Mouse (Mus musculus) heart, embryonic 15.5 days (tissue): ENCODE data around the gene Ncam2. TPM values are rescaled to one million over a fixed set of nuclear protein-coding genes. Genes with fewer than 3 reads are reported as not detected.

Experiments
- ATAC-seq: fragments of 200-750 bp; cut with Nextera tagmentation; replicated peaks from 2 replicates; pipeline ENCODE4 v1.8.0; 2017; ENCODE audit warnings: low read depth, moderate TSS enrichment; ENCODE audit not compliant: insufficient number of reproducible peaks, insufficient read depth, low FRiP score
- H3K27ac ChIP-seq: fragments of 300-500 bp; sonication (generic); 2 replicates; pipeline ENCODE4 v1.5.1; 2015; ENCODE audit warnings: mild to moderate bottlenecking, inconsistent platforms
- H3K27me3 ChIP-seq: fragments of 300-500 bp; sonication (generic); 2 replicates; pipeline ENCODE4 v1.6.1; 2015; ENCODE audit warnings: inconsistent platforms
- H3K36me3 ChIP-seq: fragments of 300-500 bp; sonication (generic); 2 replicates; pipeline ENCODE4 v1.6.1; 2015; ENCODE audit warnings: mild to moderate bottlenecking, inconsistent platforms
- H3K4me1 ChIP-seq: fragments of 300-500 bp; sonication (generic); replicated peaks from 2 replicates; pipeline ENCODE4 v1.6.1; 2015; ENCODE audit warnings: inconsistent platforms
- H3K4me2 ChIP-seq: fragments of 300-500 bp; sonication (generic); 2 replicates; pipeline ENCODE4 v1.6.1; 2015; ENCODE audit warnings: inconsistent platforms, mild to moderate bottlenecking, moderate library complexity
- H3K4me3 ChIP-seq: fragments of 300-500 bp; sonication (generic); 2 replicates; pipeline ENCODE4 v1.5.1; 2015; ENCODE audit warnings: mild to moderate bottlenecking, inconsistent platforms
- H3K9ac ChIP-seq: fragments of 300-500 bp; sonication (generic); 2 replicates; pipeline ENCODE4 v1.6.1; 2015; ENCODE audit warnings: mild to moderate bottlenecking, inconsistent platforms
- H3K9me3 ChIP-seq: fragments of 300-500 bp; sonication (generic); replicated peaks from 2 replicates; pipeline ENCODE4 v1.6.1; 2016; ENCODE audit warnings: inconsistent platforms
- WGBS: fragments of 180-500 bp; shearing (Covaris S2); methylation state at CpG from one replicate; pipeline ENCODE4 v1.1.7; 2015; ENCODE audit warnings: mixed read lengths; 5-methylcytosine and 5-hydroxymethylcytosine counted together
- polyA plus RNA-seq: library from polyadenylated mRNA; unstranded; fragments of >200 nt; fragmentation: Nextera tagmentation; extraction: Ambion mirVana; gene quantifications from 2 replicates; pipeline ENCODE4 v1.2.1, GENCODE M21; 2015

Ncam2 gene
- polyA plus RNA-seq, 1 experiment from 2014 or later: 0.08 TPM

DNA sequence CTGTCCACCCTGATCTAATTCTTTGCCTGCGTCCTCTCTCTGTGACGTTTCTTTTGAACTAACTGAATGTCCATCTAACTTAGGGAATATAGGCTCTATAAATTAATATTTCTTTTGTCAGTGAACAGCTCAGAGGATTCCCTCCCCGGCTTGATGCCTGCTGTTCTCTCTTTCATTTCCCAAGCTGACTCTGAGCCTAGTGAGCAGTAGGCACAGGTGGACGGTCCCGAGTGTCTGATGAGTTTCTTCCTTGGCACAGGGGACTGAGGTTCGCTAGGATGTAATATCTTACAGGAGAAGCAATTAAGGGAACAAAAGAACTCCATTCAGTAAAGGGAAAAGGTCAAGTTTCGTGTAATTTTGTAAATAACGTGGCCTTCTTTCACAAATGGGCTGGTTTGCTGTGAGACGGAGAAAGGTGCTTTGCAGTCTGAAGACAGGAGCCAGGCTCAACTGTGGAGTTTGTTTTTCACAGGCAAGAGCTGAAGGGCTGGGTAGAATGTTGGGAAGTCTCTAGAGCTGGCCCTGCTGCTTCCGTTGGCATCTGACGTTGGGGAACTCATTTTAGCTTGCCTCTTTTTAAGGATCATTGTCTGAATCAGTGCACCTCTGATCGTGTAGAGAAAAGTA, 4.0 kb downstream of the Ncam2 start:
- Histone ChIP-seq H3K4me3 (no peak overlapping the region), H3K27me3 (no peaks in the 10 kb centered on the region; the same call in 1 of the 2 replicates), H3K4me1 (peaks cover 5% of the 10 kb centered on the region), H3K9me3 (no peaks in the 10 kb centered on the region), H3K27ac (no peak overlapping the region), H3K4me2 (no peak overlapping the region), H3K9ac (no peak overlapping the region), H3K36me3 (no peaks in the 10 kb centered on the region)
- WGBS: 74% methylated on average over 12 of the region's 12 CpGs
- no peak for ATAC-seq

DNA sequence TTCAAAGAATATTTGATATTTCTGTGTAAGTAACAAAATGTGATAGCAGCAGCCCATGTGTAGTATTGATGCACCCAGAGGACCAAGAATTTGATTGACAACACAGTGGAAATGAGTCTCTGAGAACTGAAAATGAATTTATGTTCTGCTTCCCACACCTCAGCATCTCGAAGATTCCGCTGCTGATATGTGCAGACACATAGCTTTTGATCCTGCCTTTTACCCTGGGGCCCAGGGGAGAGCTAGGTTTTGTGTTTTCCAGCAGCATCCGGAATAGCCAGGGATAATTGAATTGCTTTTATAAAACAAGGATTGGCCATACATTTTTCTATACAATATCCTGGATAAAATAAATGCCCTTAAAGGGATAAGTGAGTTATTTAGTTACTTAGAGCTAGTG, 20.7 kb downstream of the Ncam2 start:
- H3K4me2 ChIP-seq: no peak overlapping the region
- H3K4me1 ChIP-seq: no peaks in the 10 kb centered on the region
- no peak overlapping the region for H3K9ac ChIP-seq
- no peak overlapping the region for H3K27ac ChIP-seq
- no peak for ATAC-seq
- H3K4me3 ChIP-seq: no peak overlapping the region
- 72% methylated on average over 3 of the region's 3 CpGs for WGBS
- no peaks in the 10 kb centered on the region for H3K36me3 ChIP-seq
- no peaks in the 10 kb centered on the region for H3K27me3 ChIP-seq
- no peaks in the 10 kb centered on the region for H3K9me3 ChIP-seq

DNA sequence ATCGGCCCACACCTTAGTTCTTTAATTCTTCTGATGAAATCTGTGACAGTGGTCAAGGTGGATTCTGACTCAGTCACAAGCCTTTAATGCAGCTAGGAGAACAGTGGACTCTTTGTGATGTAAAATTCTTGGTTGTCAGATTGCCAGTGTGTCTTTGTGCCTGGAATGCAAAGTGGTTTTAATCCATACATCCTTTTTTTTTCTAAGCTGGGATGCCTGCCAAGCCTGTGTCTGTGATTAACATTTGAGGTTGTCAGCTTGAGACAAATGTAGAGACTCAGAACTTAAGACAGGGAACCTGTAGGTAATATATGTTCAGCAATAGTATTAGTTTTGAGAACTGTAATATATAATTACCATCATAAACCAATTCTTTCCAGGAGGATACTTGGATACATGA, 23.3 kb downstream of the Ncam2 start:
- no peak for ATAC-seq
- Histone ChIP-seq H3K36me3 (no peaks in the 10 kb centered on the region), H3K9ac (no peak overlapping the region), H3K4me1 (no peaks in the 10 kb centered on the region), H3K4me3 (no peak overlapping the region), H3K9me3 (no peaks in the 10 kb centered on the region), H3K27me3 (no peaks in the 10 kb centered on the region), H3K27ac (no peak overlapping the region), H3K4me2 (no peak overlapping the region)
- 36% methylated on average over 1 of the region's 1 CpGs for WGBS

DNA sequence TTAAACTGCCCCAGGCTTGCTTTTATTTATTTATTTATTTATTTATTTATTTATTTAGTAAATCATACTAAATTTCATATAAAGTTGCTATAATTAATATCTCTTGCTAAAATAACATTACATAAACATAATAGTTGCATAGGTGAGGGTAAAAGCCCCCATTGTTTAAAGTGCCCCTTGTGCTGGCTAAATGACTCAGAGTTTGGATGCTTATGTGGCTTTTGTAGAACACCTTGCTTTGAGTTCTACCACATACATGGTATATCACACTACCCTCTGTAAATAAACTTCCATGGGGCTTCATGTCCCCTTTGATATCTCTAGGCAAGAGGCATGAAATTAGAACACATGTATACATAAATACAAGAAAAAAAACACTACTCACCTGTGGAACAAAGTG, 23.8 kb downstream of the Ncam2 start:
- H3K9ac ChIP-seq: no peak overlapping the region
- ATAC-seq: no peak
- no peaks in the 10 kb centered on the region for H3K27me3 ChIP-seq
- no peaks in the 10 kb centered on the region for H3K9me3 ChIP-seq
- no peaks in the 10 kb centered on the region for H3K4me1 ChIP-seq
- H3K27ac ChIP-seq: no peak overlapping the region
- no peak overlapping the region for H3K4me2 ChIP-seq
- no peaks in the 10 kb centered on the region for H3K36me3 ChIP-seq
- H3K4me3 ChIP-seq: no peak overlapping the region

DNA sequence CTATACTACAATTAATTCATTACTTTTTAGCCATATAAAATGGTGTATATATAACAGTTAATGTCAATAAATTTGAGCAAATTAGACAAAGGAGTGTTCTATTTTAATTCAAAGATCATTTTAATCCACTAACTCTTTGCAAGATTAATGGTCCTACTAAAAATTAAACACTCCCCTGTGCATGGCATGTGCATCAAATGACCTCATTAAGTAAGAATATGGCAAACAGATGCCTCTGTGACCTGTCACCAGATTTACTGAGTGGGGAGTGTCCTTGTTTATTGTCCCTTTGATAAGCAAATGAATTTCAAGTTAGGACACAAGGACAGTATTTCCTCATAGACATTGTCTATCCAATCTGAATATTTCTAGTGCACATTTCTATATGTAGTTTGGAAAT, 54.4 kb downstream of the Ncam2 start:
- no peak for ATAC-seq
- H3K36me3 ChIP-seq: no peaks in the 10 kb centered on the region
- H3K27me3 ChIP-seq: no peaks in the 10 kb centered on the region
- no peak overlapping the region for H3K9ac ChIP-seq
- no peak overlapping the region for H3K27ac ChIP-seq
- no peak overlapping the region for H3K4me3 ChIP-seq
- H3K4me1 ChIP-seq: no peaks in the 10 kb centered on the region
- H3K4me2 ChIP-seq: no peak overlapping the region
- no peaks in the 10 kb centered on the region for H3K9me3 ChIP-seq

DNA sequence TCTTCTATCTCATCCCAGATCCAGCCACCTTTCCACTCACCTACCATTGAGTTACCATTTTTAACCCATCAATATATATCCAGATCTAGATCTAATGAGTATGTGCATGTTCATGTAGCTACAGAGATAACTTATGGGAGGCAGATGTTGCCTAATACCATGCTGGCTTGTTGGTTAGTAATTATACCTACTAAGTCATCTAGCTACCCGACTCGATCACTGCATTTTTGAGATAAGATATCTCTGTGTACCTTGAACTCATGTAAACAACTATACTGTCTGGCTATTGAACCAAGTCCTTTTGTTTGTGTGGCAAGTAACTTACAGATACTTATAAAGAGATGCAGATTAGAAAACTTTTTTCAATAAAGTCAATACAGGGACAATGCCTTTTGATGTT, 59.9 kb downstream of the Ncam2 start:
- Histone ChIP-seq H3K4me2 (no peak overlapping the region), H3K36me3 (no peaks in the 10 kb centered on the region), H3K9me3 (no peaks in the 10 kb centered on the region), H3K27me3 (no peaks in the 10 kb centered on the region), H3K9ac (no peak overlapping the region), H3K4me1 (no peaks in the 10 kb centered on the region), H3K27ac (no peak overlapping the region), H3K4me3 (no peak overlapping the region)
- ATAC-seq: no peak
- WGBS: 61% methylated on average over 2 of the region's 2 CpGs

DNA sequence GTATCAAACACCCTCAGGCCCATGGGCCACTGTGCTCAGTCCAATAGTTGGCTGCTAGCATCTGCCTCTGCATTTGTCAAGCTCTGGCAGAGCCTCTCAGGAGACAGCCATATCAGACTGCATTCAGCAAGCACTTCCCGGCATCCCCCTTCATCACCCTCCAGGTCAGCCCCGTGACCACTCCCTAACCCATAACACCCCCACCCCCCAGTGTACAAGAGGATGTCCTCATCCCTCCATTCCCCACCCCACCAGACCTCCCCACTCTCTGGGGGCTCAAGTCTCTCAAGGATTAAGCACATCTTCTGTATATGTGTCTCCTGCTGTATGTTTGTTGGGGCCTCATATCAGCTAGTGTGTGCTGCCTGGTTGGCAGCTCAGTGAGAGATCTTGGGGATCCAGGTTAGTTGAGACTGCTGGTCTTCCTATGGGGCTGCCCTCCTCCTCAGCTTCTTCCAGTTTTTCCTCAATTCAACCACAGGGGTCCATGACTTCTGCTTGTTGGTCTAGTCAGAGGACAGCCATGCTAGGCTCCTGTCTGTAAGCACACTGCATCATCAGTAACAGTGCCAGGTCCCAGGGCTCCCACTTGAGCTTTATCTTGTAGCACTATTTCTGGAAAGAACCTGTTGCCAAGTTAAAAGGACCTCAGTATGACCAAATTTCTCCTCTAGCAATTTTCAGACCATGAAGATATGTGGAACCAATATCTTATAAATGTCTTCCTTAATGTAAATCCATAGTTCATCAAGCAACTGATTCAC, 73.3 kb downstream of the Ncam2 start:
- Histone ChIP-seq H3K27me3 (no peaks in the 10 kb centered on the region), H3K4me3 (no peak overlapping the region), H3K4me1 (peaks cover 6% of the 10 kb centered on the region; the same call in 1 of the 2 replicates), H3K9me3 (no peaks in the 10 kb centered on the region), H3K36me3 (no peaks in the 10 kb centered on the region), H3K27ac (peak overlapping the region; percentile 53; the same call in 1 of the 2 replicates), H3K9ac (no peak overlapping the region), H3K4me2 (no peak overlapping the region)
- peak; percentile 47; the same call in 1 of the 2 replicates for ATAC-seq
- WGBS: 45% methylated on average over 2 of the region's 2 CpGs

DNA sequence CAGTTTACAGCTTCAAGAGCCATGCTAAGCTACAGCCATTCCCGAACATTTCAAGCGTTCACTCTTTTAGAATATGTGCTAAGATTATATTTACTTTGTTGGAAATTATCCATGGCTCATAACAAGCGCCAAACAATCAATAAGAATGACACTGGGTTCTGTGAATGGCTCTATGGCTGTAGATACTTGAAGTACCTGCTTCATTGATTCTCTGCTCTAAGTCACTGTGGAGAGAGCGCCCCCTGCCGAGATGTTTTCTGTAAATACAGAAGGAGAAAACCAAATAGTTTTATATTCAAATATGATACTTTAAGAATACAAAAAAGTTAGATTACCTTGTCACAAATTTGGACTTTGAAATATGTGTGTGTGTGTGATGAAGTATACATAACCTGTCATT, 83.7 kb downstream of the Ncam2 start:
- Histone ChIP-seq H3K27me3 (no peaks in the 10 kb centered on the region), H3K4me3 (no peak overlapping the region), H3K4me2 (no peak overlapping the region), H3K36me3 (no peaks in the 10 kb centered on the region), H3K4me1 (no peaks in the 10 kb centered on the region), H3K9me3 (no peaks in the 10 kb centered on the region), H3K9ac (no peak overlapping the region), H3K27ac (no peak overlapping the region)
- 37% methylated on average over 5 of the region's 5 CpGs for WGBS
- ATAC-seq: no peak

DNA sequence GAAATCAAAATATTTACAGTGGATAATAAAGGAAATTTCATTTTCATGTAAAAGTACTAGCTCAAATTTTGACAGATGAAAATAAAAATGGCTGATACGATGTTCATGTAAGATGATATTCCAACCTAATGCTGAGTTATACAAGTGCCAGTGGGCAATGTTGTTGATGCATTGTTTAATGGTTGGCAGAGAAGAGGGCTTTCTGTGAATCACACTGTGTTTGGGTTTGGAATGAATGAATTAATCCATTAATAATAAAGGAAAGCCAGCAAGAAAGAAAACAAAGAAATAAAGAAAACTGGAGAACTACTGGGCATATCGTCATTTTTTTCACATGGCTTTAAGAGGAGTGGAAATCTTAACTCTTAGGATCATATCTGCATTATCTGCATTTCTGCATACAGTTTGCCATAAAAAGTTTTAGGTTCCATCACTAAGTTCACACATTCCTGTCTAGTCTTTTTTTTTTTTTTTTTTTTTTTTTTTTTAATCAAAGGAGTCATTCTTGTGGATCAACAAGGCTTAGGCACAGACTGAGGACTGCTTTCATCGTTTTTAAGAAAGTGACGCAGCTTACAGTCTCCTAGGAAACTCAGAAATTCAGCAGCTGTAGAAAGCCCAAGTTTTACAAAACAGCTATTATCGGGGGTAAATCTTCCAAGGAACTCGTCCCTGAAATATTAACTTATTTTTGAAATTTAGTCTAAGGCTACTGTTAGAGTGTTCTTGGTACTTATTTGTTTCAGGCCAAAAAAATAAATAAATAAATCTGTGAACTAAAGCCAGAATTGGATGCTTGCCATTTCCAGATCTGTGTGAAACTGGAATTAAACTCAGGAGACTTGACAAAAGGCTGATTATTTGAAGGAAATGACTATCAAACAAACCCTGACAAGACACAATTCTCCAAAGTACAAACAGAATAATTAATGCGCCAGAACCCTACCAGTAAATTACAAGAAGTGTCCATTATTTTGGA, 84.7 kb downstream of the Ncam2 start:
- Histone ChIP-seq H3K36me3 (no peaks in the 10 kb centered on the region), H3K9ac (no peak overlapping the region), H3K27ac (no peak overlapping the region), H3K27me3 (no peaks in the 10 kb centered on the region), H3K4me2 (no peak overlapping the region), H3K4me3 (no peak overlapping the region), H3K4me1 (no peaks in the 10 kb centered on the region), H3K9me3 (no peaks in the 10 kb centered on the region)
- no peak for ATAC-seq
- WGBS: 68% methylated on average over 7 of the region's 7 CpGs

DNA sequence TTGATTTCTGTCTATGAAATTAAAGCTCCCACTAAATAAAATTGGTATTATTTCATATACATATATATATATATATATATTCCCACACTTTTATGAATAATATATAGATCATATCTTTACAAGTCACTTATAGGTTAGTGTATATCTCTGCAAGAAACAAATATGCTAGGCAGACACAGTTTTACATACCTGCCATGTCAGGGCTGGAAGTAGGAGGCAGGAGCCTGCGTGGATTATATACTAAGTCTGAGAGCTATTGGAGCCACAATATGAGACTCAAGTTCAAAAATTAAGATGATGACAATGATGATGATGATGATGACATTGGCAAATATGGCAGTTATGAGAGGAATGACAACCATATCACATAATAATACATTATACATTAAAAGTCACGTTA, 85.4 kb downstream of the Ncam2 start:
- WGBS: 82% methylated on average over 2 of the region's 2 CpGs

DNA sequence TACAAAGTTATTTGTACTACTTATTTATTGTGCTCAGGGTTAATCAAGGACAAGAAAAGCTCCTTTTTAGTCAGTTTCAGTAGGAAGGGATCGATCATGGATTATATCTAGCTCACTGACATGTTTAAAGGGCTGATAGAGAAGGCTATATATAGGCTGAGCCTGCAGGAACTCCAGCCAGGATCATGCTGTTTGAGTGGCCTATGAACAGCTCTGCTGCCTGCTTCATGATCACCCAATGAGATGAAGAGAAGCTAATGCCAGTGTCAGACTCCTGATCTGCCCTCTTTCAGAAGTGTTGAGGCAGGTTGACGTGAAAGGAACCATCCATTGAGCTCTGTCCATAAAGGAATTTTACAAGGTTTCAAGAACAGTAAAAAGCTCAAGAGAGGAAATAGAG, 103.3 kb downstream of the Ncam2 start:
- 45% methylated on average over 2 of the region's 2 CpGs for WGBS
- no peak overlapping the region for H3K27ac ChIP-seq
- H3K27me3 ChIP-seq: no peaks in the 10 kb centered on the region
- no peaks in the 10 kb centered on the region for H3K9me3 ChIP-seq
- no peak overlapping the region for H3K9ac ChIP-seq
- no peak overlapping the region for H3K4me2 ChIP-seq
- no peaks in the 10 kb centered on the region for H3K4me1 ChIP-seq
- H3K36me3 ChIP-seq: no peaks in the 10 kb centered on the region
- H3K4me3 ChIP-seq: no peak overlapping the region
- ATAC-seq: no peak

More for the DNA sequence above, 85.4 kb downstream of the Ncam2 start:
- H3K36me3 ChIP-seq: no peaks in the 10 kb centered on the region
- no peaks in the 10 kb centered on the region for H3K4me1 ChIP-seq
- H3K9me3 ChIP-seq: no peaks in the 10 kb centered on the region
- no peak overlapping the region for H3K9ac ChIP-seq
- H3K4me3 ChIP-seq: no peak overlapping the region
- ATAC-seq: no peak
- H3K4me2 ChIP-seq: no peak overlapping the region
- H3K27ac ChIP-seq: no peak overlapping the region
- no peaks in the 10 kb centered on the region for H3K27me3 ChIP-seq
